Mouse (Mus musculus) kidney, adult 8-10 months (tissue): ENCODE measurements around the gene Tmppe.

ENCODE experiments used
- DNase-seq, 2 experiments: peaks; one replicate each; pipeline ENCODE4 v3.0.0; 2022

Gene Tmppe

DNA sequence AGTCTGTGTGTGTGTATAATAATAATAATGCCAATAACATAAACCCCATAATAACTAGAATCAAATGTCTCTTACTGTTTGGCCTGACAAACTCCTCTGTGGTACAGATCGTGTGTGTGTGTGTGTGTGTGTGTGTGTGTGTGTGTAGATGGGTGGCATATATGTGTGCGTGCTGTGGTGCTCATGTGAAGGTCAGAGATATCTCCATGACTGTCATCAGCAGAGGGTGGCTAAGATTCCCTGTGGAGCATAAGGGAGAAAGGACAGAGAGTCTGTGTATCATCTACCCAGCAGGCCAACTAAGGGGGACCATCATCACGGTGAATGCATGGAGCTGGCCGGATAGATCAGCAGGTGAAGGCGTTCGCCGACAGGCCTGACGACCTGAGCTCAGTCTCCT lies 46.0 kb downstream of the Tmppe start:
- no peak for DNase-seq

DNA sequence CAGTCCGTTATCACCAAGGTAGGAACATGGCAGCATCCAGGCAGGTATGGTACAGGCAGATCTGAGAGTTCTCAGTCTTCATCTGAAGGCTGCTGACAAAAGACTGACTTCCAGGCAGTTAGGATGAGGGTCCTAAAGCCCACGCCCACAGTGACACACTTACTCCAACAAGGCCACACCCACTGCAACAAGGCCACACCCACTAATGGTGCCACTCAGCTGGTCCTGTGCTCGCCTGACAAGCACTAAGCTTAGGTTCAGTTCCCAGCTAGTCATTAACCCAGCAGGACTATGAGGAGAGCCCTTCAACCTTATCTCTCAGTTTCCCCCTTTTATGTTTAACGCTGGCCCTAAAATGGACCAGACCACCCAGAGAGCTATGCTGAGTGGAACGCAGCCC lies 47.8 kb downstream of the Tmppe start:
- no peak for DNase-seq

- no peak for DNase-seq
Observed at GRCm38 (mm10) chr9:114449120-114449754, 48.3 kb downstream of the Tmppe start.

- DNase-seq = no peak
Observed at GRCm38 (mm10) chr9:114451615-114452014, 50.7 kb downstream of the Tmppe start.

DNA sequence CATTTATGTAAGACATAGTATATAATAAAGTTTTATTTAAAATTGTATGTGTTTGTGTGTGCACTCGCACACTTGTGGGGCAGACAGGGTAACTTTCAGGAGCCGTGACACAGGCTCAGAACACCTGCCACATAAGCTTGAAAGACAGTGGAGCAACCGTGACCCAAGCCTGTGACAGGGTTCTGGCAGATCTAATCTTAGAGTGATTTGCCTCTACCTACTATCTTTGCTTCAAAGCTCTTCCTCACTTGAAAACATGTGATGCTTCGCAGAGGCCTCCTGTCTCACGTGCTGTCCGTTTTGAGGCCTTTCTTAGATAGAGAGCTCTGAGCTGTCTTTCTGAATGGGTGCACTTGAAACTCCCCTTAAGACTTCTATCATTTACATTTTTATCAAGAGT lies 51.5 kb downstream of the Tmppe start:
- DNase-seq = no peak

DNA sequence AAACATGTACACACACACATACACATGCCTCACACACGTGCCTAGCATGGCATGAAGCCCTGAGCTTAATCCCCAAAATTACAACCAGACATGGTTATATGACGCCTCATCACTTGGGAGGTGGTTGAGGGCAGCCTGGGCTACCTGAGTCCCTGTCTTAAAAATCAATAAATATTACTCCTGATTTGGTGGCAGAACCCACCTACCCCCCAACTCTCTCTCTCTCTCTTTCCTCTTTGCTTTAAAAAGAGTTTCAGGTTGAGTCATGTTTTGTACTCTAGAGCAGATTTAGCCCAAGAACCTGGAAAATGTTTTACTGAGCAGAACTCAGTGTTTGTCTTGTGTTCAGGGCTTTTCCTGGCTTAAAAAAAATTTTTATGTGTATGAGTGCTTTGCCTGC lies 54.5 kb downstream of the Tmppe start:
- no peak for DNase-seq
